Mouse (Mus musculus) neural tube, embryonic 13.5 days (tissue): ENCODE data around the gene Atoh1. TPM values are rescaled to one million over a fixed set of nuclear protein-coding genes. Genes with fewer than 3 reads are reported as not detected.

Experiments
- ATAC-seq: fragments of 200-750 bp; cut with Nextera tagmentation; 2 replicates; pipeline ENCODE4 v1.8.0; 2017; ENCODE audit warnings: low read depth, mild to moderate bottlenecking, moderate TSS enrichment, moderate library complexity
- H3K27ac ChIP-seq: fragments of 300-500 bp; sonication (generic); replicated peaks from 2 replicates; pipeline ENCODE4 v1.5.1; 2015; ENCODE audit warnings: moderate library complexity, mild to moderate bottlenecking, inconsistent platforms
- H3K27me3 ChIP-seq: fragments of 300-500 bp; sonication (generic); 2 replicates; pipeline ENCODE4 v1.6.1; 2015; ENCODE audit warnings: mild to moderate bottlenecking, inconsistent platforms
- H3K36me3 ChIP-seq: fragments of 300-500 bp; sonication (generic); 2 replicates; pipeline ENCODE4 v1.6.1; 2015; ENCODE audit warnings: mild to moderate bottlenecking, inconsistent platforms
- H3K4me1 ChIP-seq: fragments of 300-500 bp; sonication (generic); replicated peaks from 2 replicates; pipeline ENCODE4 v1.6.1; 2015; ENCODE audit warnings: inconsistent platforms
- H3K4me2 ChIP-seq: fragments of 300-500 bp; sonication (generic); 2 replicates; pipeline ENCODE4 v1.6.1; 2015; ENCODE audit warnings: inconsistent platforms, mild to moderate bottlenecking, moderate library complexity
- H3K4me3 ChIP-seq: fragments of 300-500 bp; sonication (generic); 2 replicates; pipeline ENCODE4 v1.5.1; 2015; ENCODE audit warnings: mild to moderate bottlenecking, inconsistent platforms
- H3K9ac ChIP-seq: fragments of 300-500 bp; sonication (generic); 2 replicates; pipeline ENCODE4 v1.6.1; 2015; ENCODE audit warnings: moderate library complexity, mild to moderate bottlenecking, inconsistent platforms
- H3K9me3 ChIP-seq: fragments of 300-500 bp; sonication (generic); 2 replicates; pipeline ENCODE4 v1.6.1; 2016; ENCODE audit warnings: inconsistent platforms
- WGBS: fragments of 180-500 bp; shearing (Covaris S2); methylation state at CpG from one replicate; pipeline ENCODE4 v1.1.7; 2015; 5-methylcytosine and 5-hydroxymethylcytosine counted together
- polyA plus RNA-seq: library from polyadenylated mRNA; unstranded; fragments of >200 nt; fragmentation: Nextera tagmentation; extraction: Ambion mirVana; gene quantifications from 2 replicates; pipeline ENCODE4 v1.2.1, GENCODE M21; 2015

The Atoh1 gene
- 0.81 and 1.0 TPM in 2 replicates for polyA plus RNA-seq

GRCm38 (mm10) chr6:64728499-64729198, at the start of gene Atoh1:
Gene Atoh1, plus strand, starts transcription at chr6:64729125.
- peak within 1 kb of the TSS; percentile 40 for H3K4me3 ChIP-seq
- peak within 1 kb of the TSS; percentile 47 for H3K9ac ChIP-seq
- under 1% methylated on average over 34 of the region's 34 CpGs for WGBS
- H3K9me3 ChIP-seq = no peaks in the 10 kb centered on the region
- no peak within 1 kb of the TSS for H3K27ac ChIP-seq
- H3K36me3 ChIP-seq = no peaks in the 10 kb centered on the region
- peaks cover 71% of the 10 kb centered on the region for H3K27me3 ChIP-seq
- peaks cover 30% of the 10 kb centered on the region for H3K4me1 ChIP-seq
- peak; percentile 74 for ATAC-seq
- peak within 1 kb of the TSS; percentile 68 for H3K4me2 ChIP-seq

GRCm38 (mm10) chr6:64683974-64684373, 45.0 kb upstream of the Atoh1 start:
- Histone ChIP-seq H3K4me1 (peaks cover 18% of the 10 kb centered on the region), H3K9ac (no peak overlapping the region), H3K27ac (no peak overlapping the region), H3K27me3 (peaks cover 53% of the 10 kb centered on the region), H3K4me3 (no peak overlapping the region), H3K4me2 (no peak overlapping the region), H3K36me3 (no peaks in the 10 kb centered on the region), H3K9me3 (no peaks in the 10 kb centered on the region)
- 29% methylated on average over 9 of the region's 9 CpGs for WGBS
- ATAC-seq = 0 out of 2 replicates have a peak, but pooled peaks have one; percentile 48

GRCm38 (mm10) chr6:64684973-64685372, 44.0 kb upstream of the Atoh1 start:
- no peak overlapping the region; the same call in 1 of the 2 replicates for H3K4me3 ChIP-seq
- no peaks in the 10 kb centered on the region for H3K36me3 ChIP-seq
- peak overlapping the region; percentile 45; the same call in 1 of the 2 replicates for H3K9ac ChIP-seq
- ATAC-seq = peak; percentile 36; the same call in 1 of the 2 replicates
- peak overlapping the region; percentile 40 for H3K4me2 ChIP-seq
- H3K4me1 ChIP-seq = peaks cover 14% of the 10 kb centered on the region
- no peaks in the 10 kb centered on the region for H3K9me3 ChIP-seq
- WGBS = 4% methylated on average over 5 of the region's 5 CpGs
- peaks cover 56% of the 10 kb centered on the region for H3K27me3 ChIP-seq
- H3K27ac ChIP-seq = no peak overlapping the region

- H3K4me1 ChIP-seq = peaks cover 14% of the 10 kb centered on the region
- H3K4me3 ChIP-seq = 0 out of 2 replicates have a peak overlapping the region, but pooled peaks have one; percentile 9
- no peaks in the 10 kb centered on the region for H3K9me3 ChIP-seq
These were observed 40.6 kb upstream of the Atoh1 start for GRCm38 (mm10) chr6:64688181-64688944.

GRCm38 (mm10) chr6:64694688-64695087, 34.2 kb upstream of the Atoh1 start:
- H3K36me3 ChIP-seq = no peaks in the 10 kb centered on the region
- no peaks in the 10 kb centered on the region for H3K9me3 ChIP-seq
- H3K27me3 ChIP-seq = peaks cover 36% of the 10 kb centered on the region
- H3K4me3 ChIP-seq = no peak overlapping the region
- peaks cover 4% of the 10 kb centered on the region; the same call in 1 of the 2 replicates for H3K4me1 ChIP-seq
- 30% methylated on average over 7 of the region's 7 CpGs for WGBS
- no peak overlapping the region for H3K9ac ChIP-seq
- H3K4me2 ChIP-seq = no peak overlapping the region
- no peak overlapping the region for H3K27ac ChIP-seq
- ATAC-seq = no peak

More at GRCm38 (mm10) chr6:64688181-64688944, 40.6 kb upstream of the Atoh1 start:
- H3K27ac ChIP-seq = no peak overlapping the region
- ATAC-seq = no peak
- H3K36me3 ChIP-seq = no peaks in the 10 kb centered on the region
- WGBS = 3% methylated on average over 19 of the region's 19 CpGs
- H3K27me3 ChIP-seq = peaks cover 72% of the 10 kb centered on the region
- peak overlapping the region; percentile 47 for H3K4me2 ChIP-seq
- 0 out of 2 replicates have a peak overlapping the region, but pooled peaks have one; percentile 1 for H3K9ac ChIP-seq

- no peaks in the 10 kb centered on the region for H3K27me3 ChIP-seq
- H3K4me3 ChIP-seq = no peak overlapping the region
- H3K4me1 ChIP-seq = no peaks in the 10 kb centered on the region
- no peak for ATAC-seq
- no peak overlapping the region for H3K27ac ChIP-seq
- WGBS = 84% methylated on average over 2 of the region's 2 CpGs
- H3K9me3 ChIP-seq = no peaks in the 10 kb centered on the region
- no peak overlapping the region for H3K9ac ChIP-seq
- H3K4me2 ChIP-seq = no peak overlapping the region
- H3K36me3 ChIP-seq = no peaks in the 10 kb centered on the region
These were observed 25.3 kb upstream of the Atoh1 start for GRCm38 (mm10) chr6:64703659-64704058.

GRCm38 (mm10) chr6:64727751-64728403, 1.0 kb upstream of the Atoh1 start:
- Histone ChIP-seq H3K27me3 (peaks cover 64% of the 10 kb centered on the region), H3K4me2 (peak overlapping the region; percentile 68), H3K4me3 (peak overlapping the region; percentile 40), H3K9ac (no peak overlapping the region), H3K27ac (no peak overlapping the region), H3K36me3 (no peaks in the 10 kb centered on the region), H3K9me3 (no peaks in the 10 kb centered on the region), H3K4me1 (peaks cover 29% of the 10 kb centered on the region)
- ATAC-seq = 0 out of 2 replicates have a peak, but pooled peaks have one; percentile 19
- WGBS = under 1% methylated on average over 29 of the region's 29 CpGs

- H3K4me1 ChIP-seq = peaks cover 38% of the 10 kb centered on the region
- WGBS = under 1% methylated on average over 53 of the region's 53 CpGs
- H3K27ac ChIP-seq = no peak overlapping the region
- H3K9ac ChIP-seq = peak overlapping the region; percentile 47
- H3K4me3 ChIP-seq = peak overlapping the region; percentile 40
- ATAC-seq = peak; percentile 69
- peaks cover 79% of the 10 kb centered on the region for H3K27me3 ChIP-seq
- H3K9me3 ChIP-seq = no peaks in the 10 kb centered on the region
- H3K36me3 ChIP-seq = no peaks in the 10 kb centered on the region
- peak overlapping the region; percentile 68 for H3K4me2 ChIP-seq
These were observed 496 bp downstream of the Atoh1 start for GRCm38 (mm10) chr6:64729231-64730011.

- H3K36me3 ChIP-seq = no peaks in the 10 kb centered on the region
- peak overlapping the region; percentile 47 for H3K9ac ChIP-seq
- ATAC-seq = 0 out of 2 replicates have a peak, but pooled peaks have one; percentile 2
- H3K9me3 ChIP-seq = no peaks in the 10 kb centered on the region
- H3K27me3 ChIP-seq = peaks cover 85% of the 10 kb centered on the region
- under 1% methylated on average over 19 of the region's 19 CpGs for WGBS
- peaks cover 44% of the 10 kb centered on the region for H3K4me1 ChIP-seq
- no peak overlapping the region for H3K27ac ChIP-seq
- peak overlapping the region; percentile 68 for H3K4me2 ChIP-seq
- H3K4me3 ChIP-seq = peak overlapping the region; percentile 40
These were observed 1.1 kb downstream of the Atoh1 start for GRCm38 (mm10) chr6:64730030-64730429.

- WGBS = 3% methylated on average over 14 of the region's 14 CpGs
- peaks cover 90% of the 10 kb centered on the region for H3K27me3 ChIP-seq
- no peaks in the 10 kb centered on the region for H3K36me3 ChIP-seq
- no peak for ATAC-seq
- H3K27ac ChIP-seq = no peak overlapping the region
- H3K9ac ChIP-seq = no peak overlapping the region
- H3K4me3 ChIP-seq = no peak overlapping the region
- H3K9me3 ChIP-seq = no peaks in the 10 kb centered on the region
- H3K4me1 ChIP-seq = peaks cover 44% of the 10 kb centered on the region
- H3K4me2 ChIP-seq = no peak overlapping the region
These were observed 1.6 kb downstream of the Atoh1 start for GRCm38 (mm10) chr6:64730506-64731020.

- ATAC-seq = no peak
- no peak overlapping the region for H3K4me2 ChIP-seq
- WGBS = 5% methylated on average over 7 of the region's 7 CpGs
- peaks cover 44% of the 10 kb centered on the region for H3K4me1 ChIP-seq
- no peak overlapping the region for H3K27ac ChIP-seq
- no peak overlapping the region for H3K9ac ChIP-seq
- H3K9me3 ChIP-seq = no peaks in the 10 kb centered on the region
- no peak overlapping the region for H3K4me3 ChIP-seq
- H3K36me3 ChIP-seq = no peaks in the 10 kb centered on the region
- peaks cover 96% of the 10 kb centered on the region for H3K27me3 ChIP-seq
These were observed 2.2 kb downstream of the Atoh1 start for GRCm38 (mm10) chr6:64731126-64731525.
